ENCODE assay signal across 16 mouse cellular contexts in genomic region chr2:77980696-77981095, GRCm38 (mm10).
"Had no signal": no experiment of that assay in that cellular context is flagged by ENCODE, and none has a peak within 500 bp of the region (broad histone marks: within the 10 kb centered on the region; RNA-seq: fewer than 3 reads in every experiment).

No protein-coding gene starts in this region.

- H3K4me2 ChIP-seq: neural tube, embryonic 13.5 days; neural tube, embryonic 15.5 days; stomach, embryonic 15.5 days had no signal

- H3K27ac ChIP-seq: neural tube, embryonic 13.5 days; neural tube, embryonic 15.5 days; stomach, embryonic 15.5 days; stomach, postnatal 0 days had no signal

- DNase-seq: retina, postnatal 1 day; right cerebral cortex, adult 18-20 months; right cerebral cortex, postnatal 14 days; right cerebral cortex, postnatal 25 days; right cerebral cortex, postnatal 4 days; spleen, adult 18-20 months; thymus, adult 18-20 months; thymus, adult 2 months; thymus, postnatal 14 days; thymus, postnatal 25 days; thymus, postnatal 36 days; thymus, postnatal 4 days had no signal

- H3K9me3 ChIP-seq: stomach, embryonic 15.5 days had no signal

- H3K4me1 ChIP-seq: neural tube, embryonic 13.5 days; neural tube, embryonic 15.5 days; stomach, embryonic 15.5 days had no signal

- H3K36me3 ChIP-seq: neural tube, embryonic 13.5 days; neural tube, embryonic 15.5 days; stomach, embryonic 15.5 days had no signal

- H3K9ac ChIP-seq: neural tube, embryonic 13.5 days; neural tube, embryonic 15.5 days; stomach, embryonic 15.5 days had no signal

- H3K27me3 ChIP-seq: neural tube, embryonic 13.5 days; neural tube, embryonic 15.5 days; stomach, embryonic 15.5 days had no signal

- H3K4me3 ChIP-seq: neural tube, embryonic 13.5 days; neural tube, embryonic 15.5 days; stomach, embryonic 15.5 days had no signal
